Mouse (Mus musculus): ENCODE measurements around the gene Pstpip1. TPM values are rescaled to one million over a fixed set of nuclear protein-coding genes. Genes with fewer than 3 reads are reported as not detected.

Gene Pstpip1
- 100 to 1,000 TPM; 305 to 325 TPM for total RNA-seq (2023)

DNA sequence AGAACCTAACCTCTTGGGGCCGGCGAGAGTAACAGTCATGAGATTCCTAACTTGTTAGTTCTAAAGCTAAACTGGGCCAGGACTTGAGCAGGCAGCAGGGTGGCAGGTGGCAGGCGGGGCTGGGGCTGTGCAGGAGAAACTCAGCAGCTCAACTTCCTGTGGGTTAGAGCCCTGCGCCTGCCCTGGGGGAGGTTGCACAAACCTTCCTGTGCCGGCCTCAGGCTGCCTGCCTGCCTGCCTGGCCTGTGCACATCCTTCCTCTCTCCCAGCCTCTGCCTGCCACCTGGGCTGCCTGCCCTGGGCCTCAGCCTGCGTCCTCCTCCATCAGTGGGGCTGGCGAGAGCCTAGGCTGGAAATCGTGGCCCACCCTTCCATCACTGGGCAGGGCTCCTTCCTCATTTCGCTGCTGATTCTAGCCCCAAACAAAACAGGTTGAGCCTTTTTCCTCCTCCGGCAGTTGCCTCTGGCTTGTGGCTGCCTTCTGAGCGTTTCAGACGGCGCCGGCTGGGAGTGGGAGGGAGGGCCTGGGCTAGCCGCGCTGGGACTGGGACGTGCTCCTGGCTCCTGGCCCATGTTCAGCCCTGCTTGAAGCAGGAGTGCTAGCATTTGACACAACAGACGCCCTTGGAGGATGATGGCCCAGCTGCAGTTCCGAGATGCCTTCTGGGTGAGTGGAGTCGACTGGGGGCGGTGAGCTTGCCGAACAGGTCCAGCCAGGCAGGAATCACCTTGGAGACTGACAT lies at the start of gene Pstpip1:
Gene Pstpip1, plus strand, starts transcription at position 185 of the 743 bp plus-strand sequence.

DNA sequence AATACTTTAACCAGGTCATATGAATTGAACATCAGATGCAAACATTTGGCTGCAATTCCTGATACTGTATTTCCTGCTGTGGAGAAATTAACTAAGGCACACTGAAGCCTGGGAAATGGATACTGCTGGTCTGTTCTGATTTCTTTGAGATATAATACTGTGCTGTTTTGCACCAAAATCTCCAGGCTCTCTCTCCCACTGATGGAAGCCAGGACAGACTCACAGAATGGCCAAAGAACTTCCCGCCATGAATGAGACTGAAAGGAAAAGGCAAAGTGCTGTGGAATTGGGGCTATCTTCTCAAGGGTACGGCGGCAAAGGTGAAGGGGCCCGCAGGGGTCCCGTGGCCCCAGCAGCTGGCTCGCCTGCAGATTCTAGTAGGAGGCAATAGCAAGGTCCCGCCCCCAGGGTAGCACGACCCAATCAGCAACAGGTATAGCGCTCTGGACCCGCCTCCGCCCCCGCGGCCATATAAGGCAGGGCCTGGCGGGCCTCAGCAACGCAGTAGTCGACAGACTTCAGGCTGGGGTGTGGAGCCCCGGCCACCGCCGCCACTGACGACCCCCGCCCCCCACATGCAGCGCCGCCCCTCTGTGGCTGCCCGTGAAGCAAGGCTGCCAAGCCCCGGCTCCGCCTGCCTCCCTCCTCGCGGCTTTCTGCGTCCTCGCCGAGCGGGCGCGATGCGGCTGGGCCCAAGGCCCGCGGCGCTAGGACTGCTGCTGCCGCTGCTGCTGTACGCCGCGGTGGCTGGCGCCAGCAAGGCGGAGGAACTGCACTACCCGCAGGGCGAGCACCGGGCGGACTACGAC lies 48.2 kb upstream of the Pstpip1 start, which contains the start of gene Rcn2:
Gene Rcn2, plus strand, starts transcription at position 474 of the 809 bp plus-strand sequence.

DNA sequence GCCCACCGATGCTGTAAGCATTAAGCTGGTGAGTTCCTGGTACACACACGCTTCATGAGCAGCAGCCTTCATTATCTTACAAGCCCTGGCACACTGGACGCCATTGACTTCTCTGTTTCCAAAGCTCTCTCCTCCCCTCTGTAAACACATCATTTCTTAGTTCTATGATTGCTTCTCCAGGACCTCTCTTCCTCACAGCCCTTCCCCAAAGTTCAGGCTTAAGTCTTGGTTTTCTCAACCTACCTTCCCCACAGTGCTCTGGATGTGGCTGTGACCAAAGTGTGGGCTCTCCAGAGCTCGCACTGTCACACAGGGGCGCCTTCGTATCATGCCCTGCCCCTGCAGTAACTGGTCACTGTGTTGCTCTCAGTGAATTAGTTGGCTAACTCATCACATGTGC lies 75.6 kb downstream of the Pstpip1 start, which contains the start of gene Tspan3:
Gene Tspan3, minus strand, starts transcription at position 101 of the 400 bp plus-strand sequence.

Other genes starting within 250 kb of the Pstpip1 start
- gene Scaper, start 151.8 kb upstream of the Pstpip1 start, total RNA-seq (2023): 10 to 100 TPM; 24.4 to 26.0 TPM
- gene 4930563M21Rik, start 79.4 kb upstream of the Pstpip1 start, total RNA-seq (2023): not detected
- gene Rcn2, start 48.1 kb upstream of the Pstpip1 start, total RNA-seq (2023): 1 to 10 TPM; 6.8 to 8.3 TPM
- 1 to 10 TPM; 5.8 to 8.9 TPM for gene Tspan3, start 75.5 kb downstream of the Pstpip1 start, total RNA-seq (2023)